Mouse (Mus musculus) bone marrow, adult 2 months (tissue): ENCODE data around the gene Gas2.

Experiments used
- CTCF ChIP-seq: fragments of 200-500 bp; IDR thresholded peaks from 2 replicates; pipeline ENCODE4 v1.5.1; 2011; ENCODE audit warnings: low read length, control low read depth; ENCODE audit not compliant: control insufficient read depth, insufficient read depth
- POLR2A ChIP-seq: fragments of 200-500 bp; IDR thresholded peaks from 2 replicates; pipeline ENCODE4 v1.6.1; 2011; ENCODE audit warnings: low read depth, mild to moderate bottlenecking, control low read depth, low read length, borderline replicate concordance; ENCODE audit not compliant: control insufficient read depth

DNA sequence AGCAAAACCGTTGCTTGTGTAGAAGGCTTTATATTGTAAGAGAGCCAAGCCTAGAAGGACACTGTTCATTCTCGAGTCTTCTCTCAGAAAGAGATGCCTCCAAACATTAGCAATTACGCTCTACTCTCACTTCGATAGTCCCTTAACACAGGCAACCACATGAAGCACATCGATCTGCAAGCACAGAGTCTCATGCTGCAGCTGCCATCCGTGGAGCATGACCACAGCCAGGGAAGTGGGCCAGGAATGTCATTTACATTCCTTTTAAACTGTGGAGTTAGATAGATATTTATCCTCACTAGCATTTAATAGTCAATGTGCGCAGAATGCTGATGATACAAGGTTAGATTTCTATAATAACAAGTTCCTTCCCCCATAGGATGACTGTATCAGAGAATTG, 21.3 kb upstream of the Gas2 start:
- no peak for TF ChIP-seq POLR2A
- TF ChIP-seq CTCF: no peak
